Mouse (Mus musculus) limb, embryonic 15.5 days (tissue): ENCODE data around the gene Psmc5. TPM values are rescaled to one million over a fixed set of nuclear protein-coding genes. Genes with fewer than 3 reads are reported as not detected.

Source experiments
- polyA plus RNA-seq: library from polyadenylated mRNA; unstranded; fragments of >200 nt; fragmentation: Nextera tagmentation; extraction: Ambion mirVana; gene quantifications from 2 replicates; pipeline ENCODE4 v1.2.1, GENCODE M21; 2015

Gene Psmc5
- polyA plus RNA-seq, 1 experiment from 2014 or later, result 276 TPM

Other genes starting within 250 kb of the Psmc5 start
- 0.24 and 0.26 TPM in 2 replicates for gene Kcnh6, start 248.0 kb upstream of the Psmc5 start, polyA plus RNA-seq
- 57.7 and 61.5 TPM in 2 replicates for gene Dcaf7, start 219.3 kb upstream of the Psmc5 start, polyA plus RNA-seq
- gene Taco1, start 190.1 kb upstream of the Psmc5 start, polyA plus RNA-seq, result 8.3 and 10.1 TPM in 2 replicates
- 21.6 and 27.2 TPM in 2 replicates for gene Map3k3, start 171.5 kb upstream of the Psmc5 start, polyA plus RNA-seq
- 0.84 TPM in 1 of 2 replicates, not detected in the other for gene Gm10840, start 95.3 kb upstream of the Psmc5 start, polyA plus RNA-seq
- gene Limd2, start 95.3 kb upstream of the Psmc5 start, polyA plus RNA-seq, result 202 and 221 TPM in 2 replicates
- 23.2 and 24.4 TPM in 2 replicates for gene Strada, start 54.0 kb upstream of the Psmc5 start, polyA plus RNA-seq
- 83.6 and 89.9 TPM in 2 replicates for gene Ccdc47, start 39.8 kb upstream of the Psmc5 start, polyA plus RNA-seq
- gene Ddx42, start 39.2 kb upstream of the Psmc5 start, polyA plus RNA-seq, result 68.9 and 74.0 TPM in 2 replicates
- gene Ftsj3, start 75 bp upstream of the Psmc5 start, polyA plus RNA-seq, result 50.8 and 52.7 TPM in 2 replicates
- 90.6 and 110 TPM in 2 replicates for gene Smarcd2, start 16.8 kb downstream of the Psmc5 start, polyA plus RNA-seq
- gene Tcam1, start 20.5 kb downstream of the Psmc5 start, polyA plus RNA-seq, result 0.41 and 0.53 TPM in 2 replicates
- not detected in 2 replicates for gene Gh, start 45.7 kb downstream of the Psmc5 start, polyA plus RNA-seq
- 2.9 and 3.7 TPM in 2 replicates for gene Cd79b, start 58.6 kb downstream of the Psmc5 start, polyA plus RNA-seq
- 0.46 and 1.8 TPM in 2 replicates for gene Scn4a, start 97.1 kb downstream of the Psmc5 start, polyA plus RNA-seq
- 0.38 and 0.70 TPM in 2 replicates for gene Prr29, start 109.3 kb downstream of the Psmc5 start, polyA plus RNA-seq
- gene Icam2, start 131.9 kb downstream of the Psmc5 start, polyA plus RNA-seq, result 39.1 and 46.1 TPM in 2 replicates
- 5.9 and 6.6 TPM in 2 replicates for gene Ern1, start 231.7 kb downstream of the Psmc5 start, polyA plus RNA-seq